Mouse (Mus musculus) heart, embryonic 12.5 days (tissue): ENCODE results near the gene Gm21985. TPM values are rescaled to one million over a fixed set of nuclear protein-coding genes. Genes with fewer than 3 reads are reported as not detected.
"Not testable (repeated sequence)": the region's sequence is repeated elsewhere in the genome, so short reads cannot be mapped to it uniquely, and the experiment has no call there.

Source experiments
- ATAC-seq: fragments of 200-750 bp; cut with Nextera tagmentation; 2 replicates; pipeline ENCODE4 v1.8.0; 2017; ENCODE audit warnings: moderate TSS enrichment, moderate library complexity; ENCODE audit not compliant: insufficient number of reproducible peaks, low FRiP score
- H3K27ac ChIP-seq: fragments of 300-500 bp; sonication (generic); 2 replicates; pipeline ENCODE4 v1.5.1; 2016; ENCODE audit warnings: mild to moderate bottlenecking, moderate library complexity; ENCODE audit not compliant: poor library complexity, severe bottlenecking
- H3K27me3 ChIP-seq: fragments of 300-500 bp; sonication (generic); replicated peaks from 2 replicates; pipeline ENCODE4 v1.6.1; 2016; ENCODE audit warnings: mild to moderate bottlenecking, moderate library complexity
- H3K36me3 ChIP-seq: fragments of 300-500 bp; sonication (generic); 2 replicates; pipeline ENCODE4 v1.6.1; 2016; ENCODE audit warnings: mild to moderate bottlenecking, moderate library complexity
- H3K4me1 ChIP-seq: fragments of 300-500 bp; sonication (generic); replicated peaks from 2 replicates; pipeline ENCODE4 v1.6.1; 2016; ENCODE audit warnings: mild to moderate bottlenecking
- H3K4me2 ChIP-seq: fragments of 300-500 bp; sonication (generic); 2 replicates; pipeline ENCODE4 v1.6.1; 2016; ENCODE audit warnings: mild to moderate bottlenecking, moderate library complexity
- H3K4me3 ChIP-seq: fragments of 300-500 bp; sonication (generic); 2 replicates; pipeline ENCODE4 v1.5.1; 2016; ENCODE audit warnings: mild to moderate bottlenecking
- H3K9ac ChIP-seq: fragments of 300-500 bp; sonication (generic); 2 replicates; pipeline ENCODE4 v1.6.1; 2016; ENCODE audit warnings: mild to moderate bottlenecking, moderate library complexity
- H3K9me3 ChIP-seq: fragments of 300-500 bp; sonication (generic); replicated peaks from 2 replicates; pipeline ENCODE4 v1.6.1; 2016; ENCODE audit warnings: mild to moderate bottlenecking, moderate library complexity
- WGBS: fragments of 180-500 bp; shearing (Covaris S2); methylation state at CpG from one replicate; pipeline ENCODE4 v1.1.7; 2016; 5-methylcytosine and 5-hydroxymethylcytosine counted together
- polyA plus RNA-seq: library from polyadenylated mRNA; unstranded; fragments of >200 nt; fragmentation: Nextera tagmentation; extraction: Ambion mirVana; gene quantifications from 2 replicates; pipeline ENCODE4 v1.2.1, GENCODE M21; 2016

Gm21985 gene
- polyA plus RNA-seq, 1 experiment from 2014 or later = not detected

- no peaks in the 10 kb centered on the region for H3K9me3 ChIP-seq
- no peak for ATAC-seq
- no peak overlapping the region for H3K4me3 ChIP-seq
- no peak overlapping the region for H3K27ac ChIP-seq
- 0 out of 2 replicates have a peak, but pooled peaks cover 3% of the 10 kb centered on the region for H3K36me3 ChIP-seq
- no peak overlapping the region for H3K9ac ChIP-seq
- H3K4me2 ChIP-seq = no peak overlapping the region
- no peaks in the 10 kb centered on the region for H3K27me3 ChIP-seq
- peaks cover 19% of the 10 kb centered on the region for H3K4me1 ChIP-seq
Observed at GRCm38 (mm10) chr2:112393958-112394357, 127.8 kb downstream of the Gm21985 start.

GRCm38 (mm10) chr2:112396649-112397048, 130.5 kb downstream of the Gm21985 start:
- Histone ChIP-seq H3K9me3 (no peaks in the 10 kb centered on the region), H3K27me3 (no peaks in the 10 kb centered on the region), H3K9ac (no peak overlapping the region), H3K4me1 (peaks cover 4% of the 10 kb centered on the region), H3K36me3 (0 out of 2 replicates have a peak, but pooled peaks cover 3% of the 10 kb centered on the region), H3K4me2 (no peak overlapping the region), H3K4me3 (no peak overlapping the region), H3K27ac (no peak overlapping the region)
- peak; percentile 45; the same call in 1 of the 2 replicates for ATAC-seq
- WGBS = 38% methylated on average over 1 of the region's 1 CpGs

GRCm38 (mm10) chr2:112407030-112407429, 140.9 kb downstream of the Gm21985 start:
- Histone ChIP-seq H3K9ac (no peak overlapping the region), H3K27me3 (no peaks in the 10 kb centered on the region), H3K36me3 (peaks cover 28% of the 10 kb centered on the region), H3K27ac (no peak overlapping the region), H3K4me3 (no peak overlapping the region), H3K4me1 (no peaks in the 10 kb centered on the region), H3K9me3 (no peaks in the 10 kb centered on the region), H3K4me2 (no peak overlapping the region)
- 76% methylated on average over 3 of the region's 3 CpGs for WGBS
- ATAC-seq = no peak

- ATAC-seq = no peak
- Histone ChIP-seq H3K9ac (no peak overlapping the region), H3K27me3 (no peaks in the 10 kb centered on the region), H3K4me2 (no peak overlapping the region), H3K4me1 (no peaks in the 10 kb centered on the region), H3K27ac (no peak overlapping the region), H3K36me3 (no peaks in the 10 kb centered on the region), H3K9me3 (no peaks in the 10 kb centered on the region), H3K4me3 (no peak overlapping the region)
- 59% methylated on average over 3 of the region's 3 CpGs for WGBS
Observed at GRCm38 (mm10) chr2:112425308-112425707, 159.2 kb downstream of the Gm21985 start.

- H3K27ac ChIP-seq, H3K9ac ChIP-seq, H3K27me3 ChIP-seq, H3K4me3 ChIP-seq, H3K4me1 ChIP-seq, ATAC-seq, H3K4me2 ChIP-seq, H3K9me3 ChIP-seq, H3K36me3 ChIP-seq: not testable (repeated sequence)
- WGBS = 71% methylated on average over 3 of the region's 3 CpGs
Observed at GRCm38 (mm10) chr2:112428534-112428933, 162.4 kb downstream of the Gm21985 start.

- H3K4me2 ChIP-seq = no peak overlapping the region
- H3K9me3 ChIP-seq = no peaks in the 10 kb centered on the region
- no peak overlapping the region for H3K9ac ChIP-seq
- H3K4me1 ChIP-seq = no peaks in the 10 kb centered on the region
- H3K36me3 ChIP-seq = no peaks in the 10 kb centered on the region
- no peak overlapping the region for H3K4me3 ChIP-seq
- no peaks in the 10 kb centered on the region for H3K27me3 ChIP-seq
- no peak for ATAC-seq
- H3K27ac ChIP-seq = no peak overlapping the region
- 81% methylated on average over 4 of the region's 4 CpGs for WGBS
Observed at GRCm38 (mm10) chr2:112429665-112430064, 163.6 kb downstream of the Gm21985 start.

GRCm38 (mm10) chr2:112430403-112430802, 164.3 kb downstream of the Gm21985 start:
- no peak for ATAC-seq
- H3K4me3 ChIP-seq = no peak overlapping the region
- H3K4me1 ChIP-seq = no peaks in the 10 kb centered on the region
- H3K27me3 ChIP-seq = no peaks in the 10 kb centered on the region
- H3K9me3 ChIP-seq = no peaks in the 10 kb centered on the region
- H3K4me2 ChIP-seq = no peak overlapping the region
- WGBS = 64% methylated on average over 5 of the region's 5 CpGs
- H3K36me3 ChIP-seq = no peaks in the 10 kb centered on the region
- no peak overlapping the region for H3K9ac ChIP-seq
- no peak overlapping the region for H3K27ac ChIP-seq

- Histone ChIP-seq H3K4me1 (no peaks in the 10 kb centered on the region), H3K4me3 (no peak overlapping the region), H3K27ac (no peak overlapping the region), H3K36me3 (no peaks in the 10 kb centered on the region), H3K4me2 (no peak overlapping the region), H3K9me3 (no peaks in the 10 kb centered on the region), H3K27me3 (no peaks in the 10 kb centered on the region), H3K9ac (no peak overlapping the region)
- ATAC-seq = no peak
- WGBS = 81% methylated on average over 2 of the region's 2 CpGs
Observed at GRCm38 (mm10) chr2:112432523-112432922, 166.4 kb downstream of the Gm21985 start.

- Histone ChIP-seq H3K27me3 (no peaks in the 10 kb centered on the region), H3K4me1 (no peaks in the 10 kb centered on the region), H3K9me3 (no peaks in the 10 kb centered on the region), H3K9ac (no peak overlapping the region), H3K4me2 (no peak overlapping the region), H3K36me3 (no peaks in the 10 kb centered on the region), H3K4me3 (no peak overlapping the region), H3K27ac (no peak overlapping the region)
- no peak for ATAC-seq
- WGBS = 70% methylated on average over 2 of the region's 2 CpGs
Observed at GRCm38 (mm10) chr2:112433359-112433758, 167.2 kb downstream of the Gm21985 start.

- H3K36me3 ChIP-seq = no peaks in the 10 kb centered on the region
- H3K4me3 ChIP-seq = no peak overlapping the region
- no peak overlapping the region for H3K9ac ChIP-seq
- no peak overlapping the region for H3K4me2 ChIP-seq
- H3K27me3 ChIP-seq = no peaks in the 10 kb centered on the region
- no peaks in the 10 kb centered on the region for H3K9me3 ChIP-seq
- 75% methylated on average over 4 of the region's 4 CpGs for WGBS
- H3K27ac ChIP-seq = no peak overlapping the region
- no peaks in the 10 kb centered on the region for H3K4me1 ChIP-seq
- no peak for ATAC-seq
Observed at GRCm38 (mm10) chr2:112436292-112436691, 170.2 kb downstream of the Gm21985 start.

GRCm38 (mm10) chr2:112437589-112437988, 171.5 kb downstream of the Gm21985 start:
- Histone ChIP-seq H3K4me1 (no peaks in the 10 kb centered on the region), H3K9me3 (no peaks in the 10 kb centered on the region), H3K4me3 (no peak overlapping the region), H3K27ac (no peak overlapping the region), H3K27me3 (no peaks in the 10 kb centered on the region), H3K36me3 (no peaks in the 10 kb centered on the region), H3K4me2 (no peak overlapping the region), H3K9ac (no peak overlapping the region)
- no peak for ATAC-seq
- 77% methylated on average over 2 of the region's 2 CpGs for WGBS

- Histone ChIP-seq H3K4me3 (no peak overlapping the region), H3K4me2 (no peak overlapping the region), H3K27me3 (no peaks in the 10 kb centered on the region), H3K4me1 (no peaks in the 10 kb centered on the region), H3K9ac (no peak overlapping the region), H3K9me3 (no peaks in the 10 kb centered on the region), H3K27ac (no peak overlapping the region), H3K36me3 (no peaks in the 10 kb centered on the region)
- 53% methylated on average over 2 of the region's 2 CpGs for WGBS
- ATAC-seq = no peak
Observed at GRCm38 (mm10) chr2:112443491-112443890, 177.4 kb downstream of the Gm21985 start.
